Mouse (Mus musculus): Measurements from ENCODE around the gene Fam168a.

DNA sequence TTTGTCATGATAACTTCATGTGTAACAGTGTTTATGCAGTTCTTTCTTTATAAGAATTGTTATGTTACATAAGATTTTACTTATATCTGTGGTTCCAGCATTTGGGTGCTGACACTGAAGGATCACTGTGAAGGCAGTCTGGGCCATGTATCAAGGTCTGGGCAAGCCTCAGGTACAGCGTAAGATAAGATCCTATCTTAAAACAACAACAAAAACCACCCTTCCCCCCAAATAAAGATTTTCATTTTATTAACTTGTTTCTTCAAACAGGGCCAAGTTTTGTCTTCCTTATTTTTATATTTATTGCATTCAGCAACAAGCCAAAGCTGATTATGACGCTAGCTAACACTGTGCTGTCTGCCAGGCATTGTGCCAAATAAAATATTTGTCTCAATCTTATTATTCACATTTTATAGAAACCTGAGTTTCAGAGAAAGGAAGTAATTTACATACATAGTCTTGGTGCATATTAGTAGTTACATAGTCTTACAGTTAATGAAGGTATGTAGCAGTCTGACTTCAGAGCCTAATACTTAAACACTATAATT lies 21.2 kb downstream of the Fam168a start:
- TF ChIP-seq CTCF (IDR thresholded peaks at IDR 0.05; ENCODE audit: borderline replicate concordance, insufficient read depth, low read depth, low read length): no peak
- TF ChIP-seq POLR2A (IDR thresholded peaks at IDR 0.05; ENCODE audit: borderline replicate concordance, insufficient read depth, low read length): no peak

Data from cerebellum, adult 2 months (tissue).